10 mouse cellular contexts compared by ENCODE assay signal in genomic region chr7:29290691-29291485, GRCm38 (mm10). TPM values are rescaled to one million over a fixed set of nuclear protein-coding genes. Genes with fewer than 3 reads are reported as not detected.
A peak's percentile ranks its signal among the peaks of the same experiment; 100 is the strongest.
DNase-seq lines count a peak whose midpoint lies in the region; ATAC-seq lines count a peak whose summit lies in the region.
"Had no signal": no experiment of that assay in that cellular context is flagged by ENCODE, and none has a peak within 500 bp of the region (broad histone marks: within the 10 kb centered on the region; RNA-seq: fewer than 3 reads in every experiment).

No protein-coding gene starts in this region.

- H3K9me3 ChIP-seq in embryonic facial prominence, embryonic 10.5 days = no peaks in the 10 kb centered on the region
- H3K9me3 ChIP-seq in neural tube, embryonic 12.5 days = no peaks in the 10 kb centered on the region

- H3K27ac ChIP-seq in embryonic facial prominence, embryonic 10.5 days (replicated peaks) = peak overlapping the region; percentile 68
- peak overlapping the region; percentile 47 for H3K27ac ChIP-seq in neural tube, embryonic 12.5 days

- H3K9ac ChIP-seq in neural tube, embryonic 12.5 days = no peak overlapping the region

- peak overlapping the region; percentile 36 for H3K4me3 ChIP-seq in embryonic facial prominence, embryonic 10.5 days
- H3K4me3 ChIP-seq in neural tube, embryonic 12.5 days = no peak overlapping the region

- H3K4me2 ChIP-seq in neural tube, embryonic 12.5 days (replicated peaks) = peak overlapping the region; percentile 88

- DNase-seq in layer of hippocampus, adult 11-12 months (ENCODE audit: low spot score) = peak; percentile 64
- no peak for DNase-seq in layer of hippocampus, adult 9-10 months (ENCODE audit: low spot score)
- no peak for DNase-seq in embryonic facial prominence, embryonic 10.5 days (ENCODE audit: low spot score)
- DNase-seq in heart, postnatal 4 days = peak; percentile 33
- DNase-seq in embryo, embryonic 9.5 days (ENCODE audit: extremely low spot score) = no peak
- DNase-seq in left cerebral cortex, adult 18-20 months (ENCODE audit: low spot score in 2 of 2) = no peak
- no peak for DNase-seq in spleen, adult 12 weeks (ENCODE audit: low spot score)
- DNase-seq: thymus, postnatal 36 days had no signal

- 44% methylated on average over 11 of the region's 11 CpGs for WGBS in embryonic facial prominence, embryonic 10.5 days
- 38% methylated on average over 11 of the region's 11 CpGs for whole genome bisulfite sequencing in neural tube, embryonic 12.5 days

- no peak; the same call in 1 of the 2 replicates for ATAC-seq in neural tube, embryonic 12.5 days (ENCODE audit: low FRiP score, low read depth)

- H3K27me3 ChIP-seq in embryonic facial prominence, embryonic 10.5 days (replicated peaks; ENCODE audit: low read depth, poor library complexity, severe bottlenecking) = peaks cover 53% of the 10 kb centered on the region
- H3K27me3 ChIP-seq in neural tube, embryonic 12.5 days (replicated peaks) = 0 out of 2 replicates have a peak, but pooled peaks cover 5% of the 10 kb centered on the region

- H3K36me3 ChIP-seq in embryonic facial prominence, embryonic 10.5 days (replicated peaks) = no peaks in the 10 kb centered on the region
- no peaks in the 10 kb centered on the region for H3K36me3 ChIP-seq in neural tube, embryonic 12.5 days

- H3K4me1 ChIP-seq in embryonic facial prominence, embryonic 10.5 days = peaks cover 59% of the 10 kb centered on the region
- H3K4me1 ChIP-seq in neural tube, embryonic 12.5 days = peaks cover 38% of the 10 kb centered on the region

RNA-seq across cellular contexts. Expression of gene Ppp1r14a, which starts 1.8 kb away (rescaled TPM):
- polyA plus RNA-seq in embryonic facial prominence, embryonic 10.5 days (2016; fragmentation: Nextera tagmentation; extraction: Ambion mirVana) = 29.7 and 30.5 TPM in 2 replicates
- 10 to 100 TPM; 22.8 to 24.7 TPM for total RNA-seq in heart, postnatal 4 days (2021)
- 57.5 and 72.1 TPM in 2 replicates for polyA plus RNA-seq in neural tube, embryonic 12.5 days (2016; fragmentation: Nextera tagmentation; extraction: Ambion mirVana)
- total RNA-seq in left cerebral cortex, adult 18-20 months (2021) = 10 to 100 TPM; 16.8 to 18.3 TPM

RNA-seq across cellular contexts. Expression of gene Spint2, which starts 9.2 kb away (rescaled TPM):
- 75.5 and 79.3 TPM in 2 replicates for polyA plus RNA-seq in embryonic facial prominence, embryonic 10.5 days (2016; fragmentation: Nextera tagmentation; extraction: Ambion mirVana)
- 10 to 100 TPM; 71.2 to 73.7 TPM for total RNA-seq in heart, postnatal 4 days (2021)
- 23.5 and 23.9 TPM in 2 replicates for polyA plus RNA-seq in neural tube, embryonic 12.5 days (2016; fragmentation: Nextera tagmentation; extraction: Ambion mirVana)
- 10 to 100 TPM; 27.6 to 33.5 TPM for total RNA-seq in left cerebral cortex, adult 18-20 months (2021)

RNA-seq across cellular contexts. Expression of gene Dpf1, which starts 12.9 kb away (rescaled TPM):
- 24.8 and 28.9 TPM in 2 replicates for polyA plus RNA-seq in embryonic facial prominence, embryonic 10.5 days (2016; fragmentation: Nextera tagmentation; extraction: Ambion mirVana)
- total RNA-seq in heart, postnatal 4 days (2021) = 1 to 10 TPM; 1.2 to 1.8 TPM
- polyA plus RNA-seq in neural tube, embryonic 12.5 days (2016; fragmentation: Nextera tagmentation; extraction: Ambion mirVana) = 105 and 118 TPM in 2 replicates
- total RNA-seq in left cerebral cortex, adult 18-20 months (2021) = 100 to 1,000 TPM; 107 to 120 TPM

RNA-seq across cellular contexts. Expression of gene 2200002D01Rik, which starts 42.6 kb away (rescaled TPM):
- 4.4 and 4.6 TPM in 2 replicates for polyA plus RNA-seq in embryonic facial prominence, embryonic 10.5 days (2016; fragmentation: Nextera tagmentation; extraction: Ambion mirVana)
- 1 to 10 TPM; 4.4 to 8.1 TPM for total RNA-seq in heart, postnatal 4 days (2021)
- 1.6 and 1.7 TPM in 2 replicates for polyA plus RNA-seq in neural tube, embryonic 12.5 days (2016; fragmentation: Nextera tagmentation; extraction: Ambion mirVana)
- total RNA-seq in left cerebral cortex, adult 18-20 months (2021) = under 1 TPM; 0.65 to 0.98 TPM
- total RNA-seq: layer of hippocampus, adult 18-20 months had no signal

RNA-seq across cellular contexts. Expression of gene Yif1b, which starts 52.8 kb away (rescaled TPM):
- 100 and 102 TPM in 2 replicates for polyA plus RNA-seq in embryonic facial prominence, embryonic 10.5 days (2016; fragmentation: Nextera tagmentation; extraction: Ambion mirVana)
- 10 to 100 TPM; 81.5 to 82.5 TPM for total RNA-seq in heart, postnatal 4 days (2021)
- polyA plus RNA-seq in neural tube, embryonic 12.5 days (2016; fragmentation: Nextera tagmentation; extraction: Ambion mirVana) = 80.2 and 82.0 TPM in 2 replicates
- total RNA-seq in left cerebral cortex, adult 18-20 months (2021) = 10 to 100 TPM; 51.7 to 52.4 TPM

Comparison
In these comparisons a context has a peak if more than half of its experiments do, and no peak if none do; other contexts are left out.
1. DNase-seq: peak in layer of hippocampus, adult 11-12 months (single experiment) and heart, postnatal 4 days (single experiment); none in layer of hippocampus, adult 9-10 months (single experiment), embryonic facial prominence, embryonic 10.5 days (single experiment), embryo, embryonic 9.5 days (single experiment), left cerebral cortex, adult 18-20 months (0 of 2) and spleen, adult 12 weeks (single experiment).
2. RNA of gene Dpf1, which starts 12.9 kb away (total RNA-seq): 107 to 120 TPM in left cerebral cortex, adult 18-20 months; 1.2 to 1.8 TPM in heart, postnatal 4 days; every median in the first group is over 10 times any median in the second.